Mouse (Mus musculus) layer of hippocampus, postnatal 10 days (tissue): Measurements from ENCODE around the gene Camta2. TPM values are rescaled to one million over a fixed set of nuclear protein-coding genes. Genes with fewer than 3 reads are reported as not detected.

Experiments used
- DNase-seq, 2 experiments: peaks; one replicate each; pipeline ENCODE4 v3.0.0; 2021; ENCODE audit warnings: low spot score in 2 of 2
- total RNA-seq, 2 experiments: library from RNA; stranded (reverse); gene quantifications; 2 replicates each; pipeline ENCODE4 v1.2.3; 2021

The Camta2 gene
- total RNA-seq, 2 experiments from 2014 or later: 183 to 189 TPM

GRCm38 (mm10) chr11:70666687-70667086 lies 21.2 kb downstream of the Camta2 start:
- no peak for DNase-seq

GRCm38 (mm10) chr11:70664741-70665140 lies 23.2 kb downstream of the Camta2 start:
- no peak for DNase-seq

- no peak for DNase-seq
These were observed 23.9 kb downstream of the Camta2 start for GRCm38 (mm10) chr11:70663957-70664356.

GRCm38 (mm10) chr11:70663101-70663500 lies 24.8 kb downstream of the Camta2 start:
- no peak for DNase-seq

GRCm38 (mm10) chr11:70660571-70660970 lies 27.3 kb downstream of the Camta2 start:
- DNase-seq: no peak

GRCm38 (mm10) chr11:70658942-70659341 lies 29.0 kb downstream of the Camta2 start:
- no peak for DNase-seq

GRCm38 (mm10) chr11:70658521-70658920 lies 29.4 kb downstream of the Camta2 start:
- no peak for DNase-seq

GRCm38 (mm10) chr11:70657991-70658390 lies 29.9 kb downstream of the Camta2 start:
- no peak for DNase-seq

GRCm38 (mm10) chr11:70657573-70657972 lies 30.3 kb downstream of the Camta2 start:
- DNase-seq: no peak

- no peak for DNase-seq
These were observed 30.9 kb downstream of the Camta2 start, which contains the start of gene Eno3 for GRCm38 (mm10) chr11:70656964-70657363. TSS of gene Eno3 (plus strand) at chr11:70657202.

GRCm38 (mm10) chr11:70656456-70656927 lies 31.4 kb downstream of the Camta2 start:
- DNase-seq: no peak

GRCm38 (mm10) chr11:70655571-70656455 lies 32.1 kb downstream of the Camta2 start:
- peak in 1 of 2 experiments; percentile 52 for DNase-seq

GRCm38 (mm10) chr11:70654923-70655570 lies 32.9 kb downstream of the Camta2 start:
- peak; percentile 73 to 82 for DNase-seq

GRCm38 (mm10) chr11:70654198-70654922 lies 33.5 kb downstream of the Camta2 start, which contains the start of gene Pfn1:
TSS of gene Pfn1 (minus strand) at chr11:70654644.
- peak; percentile 66 to 80 for DNase-seq

GRCm38 (mm10) chr11:70653345-70654197 lies 34.3 kb downstream of the Camta2 start:
- peak; percentile 59 to 66 for DNase-seq

GRCm38 (mm10) chr11:70652884-70653344 lies 35.0 kb downstream of the Camta2 start:
- no peak for DNase-seq

- DNase-seq: no peak
These were observed 35.6 kb downstream of the Camta2 start for GRCm38 (mm10) chr11:70652029-70652883.

- no peak for DNase-seq
These were observed 36.5 kb downstream of the Camta2 start for GRCm38 (mm10) chr11:70651391-70651790.
